Mouse (Mus musculus) B cell, adult 62 days (primary cell): Measurements from ENCODE around the gene Mns1. TPM values are rescaled to one million over a fixed set of nuclear protein-coding genes. Genes with fewer than 3 reads are reported as not detected.

Source experiments
- total RNA-seq: library from RNA; stranded (reverse); gene quantifications from 4 replicates; pipeline ENCODE4 v1.2.4, GENCODE M21; 2023

Gene Mns1
- total RNA-seq, result 1.5 to 5.3 TPM (median 3.0 TPM) in 4 replicates

GRCm38 (mm10) chr9:72437822-72438701 lies at the start of gene Mns1:
TSS of gene Mns1 (plus strand) at chr9:72438011.

DNA sequence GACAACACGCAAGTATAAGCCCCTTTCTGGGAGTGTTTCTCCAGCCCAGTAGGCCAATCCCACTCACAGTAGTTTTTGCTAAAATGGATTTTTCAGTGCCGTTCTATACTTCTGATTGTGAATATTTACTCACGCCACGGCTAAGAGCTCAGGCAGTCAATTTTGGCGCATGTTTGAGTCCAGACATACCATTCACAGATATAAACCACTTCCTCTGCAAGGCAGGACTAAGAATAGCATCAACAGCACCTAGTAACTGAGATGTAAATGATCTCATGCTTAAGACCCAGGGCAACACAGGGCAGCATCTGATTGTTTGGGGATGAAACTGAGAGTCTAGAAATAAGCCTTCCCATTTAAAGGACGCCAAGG lies 54.4 kb downstream of the Mns1 start, which contains the start of gene Tex9:
TSS of gene Tex9 (minus strand) at position 19 of the 372 bp plus-strand sequence.

Other genes with a start within 250 kb of the Mns1 start
- 90.3 to 103 TPM (median 95.1 TPM) in 4 replicates for gene Zfp280d, start 163.2 kb upstream of the Mns1 start, total RNA-seq
- gene Tex9, start 54.2 kb downstream of the Mns1 start, total RNA-seq, result 17.0 to 26.7 TPM (median 19.8 TPM) in 4 replicates
- 98.1 to 109 TPM (median 105 TPM) in 4 replicates for gene Rfx7, start 94.2 kb downstream of the Mns1 start, total RNA-seq
- gene Nedd4, start 224.3 kb downstream of the Mns1 start, total RNA-seq, result 113 to 123 TPM (median 119 TPM) in 4 replicates